Mouse (Mus musculus) cortical plate, adult 2 months (tissue): ENCODE data around the gene Smad9.

ENCODE experiments used
- CTCF ChIP-seq: fragments of 200-500 bp; IDR thresholded peaks from 2 replicates; pipeline ENCODE4 v1.5.1; 2011; ENCODE audit warnings: mild to moderate bottlenecking, control low read depth, low read length; ENCODE audit not compliant: insufficient read depth; ENCODE audit errors: extremely low read depth
- POLR2A ChIP-seq: fragments of 200-500 bp; IDR thresholded peaks from 2 replicates; pipeline ENCODE4 v1.6.1; 2011; ENCODE audit warnings: mild to moderate bottlenecking, low read length, control low read depth; ENCODE audit not compliant: insufficient read depth; ENCODE audit errors: extremely low read depth

- TF ChIP-seq CTCF, result no peak
- TF ChIP-seq POLR2A, result no peak
Measured at GRCm38 (mm10) chr3:54769349-54770275, 14.2 kb downstream of the Smad9 start.
